Mouse (Mus musculus): ENCODE data around the gene Gtf3c3.
A peak's percentile ranks its signal among the peaks of the same experiment; 100 is the strongest.

Gene Gtf3c3

DNA sequence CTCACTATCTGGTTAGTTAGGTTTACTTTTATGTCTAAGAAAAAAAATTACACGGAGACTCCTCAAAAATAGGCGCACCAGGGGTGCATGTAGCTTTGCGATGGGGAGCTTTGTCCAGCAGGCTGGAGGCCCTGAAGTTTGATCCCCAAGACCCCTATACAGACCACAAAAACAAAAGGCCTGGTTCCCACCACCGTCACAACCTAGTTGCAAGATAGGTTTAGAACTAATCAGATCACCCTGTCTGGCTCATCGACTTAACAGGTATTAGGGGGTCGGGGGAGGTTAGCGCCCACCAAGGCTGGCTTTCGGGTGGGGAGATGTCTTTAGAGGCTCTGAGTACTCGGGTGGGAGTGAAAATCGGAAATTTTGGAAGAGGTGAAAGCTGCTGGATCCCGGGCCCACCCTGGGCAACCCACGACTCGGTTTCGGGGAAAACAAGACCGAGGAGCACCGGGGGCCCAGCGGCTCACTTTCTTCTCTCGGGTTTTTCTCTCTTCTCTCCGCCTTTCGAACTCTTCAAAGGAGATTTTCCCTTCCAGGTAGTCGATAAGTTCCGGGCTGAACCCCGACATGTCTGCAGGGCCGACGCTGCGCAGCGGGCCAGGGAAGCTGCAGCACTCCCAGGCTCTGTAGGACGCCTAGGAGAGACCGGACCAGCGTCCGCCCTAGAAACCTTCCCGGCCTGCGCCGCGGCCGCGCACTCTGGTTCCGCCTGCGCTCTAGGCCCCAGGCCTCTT is at the start of gene Gtf3c3:
TSS of gene Gtf3c3 (minus strand) at position 632 of the 740 bp plus-strand sequence.
- peak; percentile 89 for DNase-seq

DNA sequence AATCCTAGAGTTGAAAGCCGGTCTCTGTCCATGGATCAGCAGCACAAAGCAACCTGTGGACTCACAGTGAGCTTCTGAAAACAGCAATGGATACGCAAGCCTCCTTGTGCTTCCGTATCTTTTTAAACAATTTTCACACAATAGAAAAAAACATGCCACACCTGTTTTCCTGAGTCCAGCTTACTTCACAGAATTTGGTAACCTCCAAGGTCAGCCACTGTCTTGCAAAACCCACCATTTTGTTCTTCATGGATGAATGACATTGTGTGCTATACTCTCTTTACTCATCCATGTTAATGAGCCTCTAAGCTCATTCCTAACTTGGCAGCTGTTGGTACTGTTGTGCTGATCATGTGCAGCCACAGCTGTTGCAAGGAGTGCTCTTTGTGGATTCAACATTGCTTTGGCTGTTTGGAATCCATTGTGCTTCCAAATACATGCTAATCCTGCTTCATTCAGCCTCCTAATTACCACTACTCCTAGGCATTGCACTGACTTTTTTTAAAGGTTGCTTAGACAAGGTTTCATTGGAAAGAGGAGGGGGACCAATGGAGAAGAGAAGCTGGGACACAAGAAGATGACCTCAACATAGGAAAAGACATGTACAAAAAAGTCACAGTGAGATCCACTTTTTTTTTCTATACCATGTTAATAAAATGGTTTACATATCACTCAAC is 46.1 kb upstream of the Gtf3c3 start:
- peak; percentile 17 for DNase-seq

DNA sequence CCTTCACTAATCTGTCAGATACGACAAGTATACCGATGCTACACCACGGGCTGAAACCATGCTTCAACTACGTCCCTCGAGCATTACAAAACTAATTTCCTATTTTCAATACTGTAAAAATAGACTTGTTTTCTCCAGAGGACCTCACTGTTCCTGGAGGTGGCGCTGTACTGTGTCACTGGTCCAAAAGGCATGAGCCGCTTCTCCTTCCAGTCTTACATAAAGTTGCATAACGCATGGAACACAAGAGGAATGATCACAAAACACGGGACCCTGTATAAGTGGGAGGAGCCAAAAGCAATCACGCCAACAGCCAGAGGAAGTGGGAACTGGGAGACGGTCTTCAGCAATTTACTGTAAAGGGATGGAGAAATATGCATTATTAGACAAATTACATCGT is 41.7 kb upstream of the Gtf3c3 start:
- DNase-seq = no peak

DNA sequence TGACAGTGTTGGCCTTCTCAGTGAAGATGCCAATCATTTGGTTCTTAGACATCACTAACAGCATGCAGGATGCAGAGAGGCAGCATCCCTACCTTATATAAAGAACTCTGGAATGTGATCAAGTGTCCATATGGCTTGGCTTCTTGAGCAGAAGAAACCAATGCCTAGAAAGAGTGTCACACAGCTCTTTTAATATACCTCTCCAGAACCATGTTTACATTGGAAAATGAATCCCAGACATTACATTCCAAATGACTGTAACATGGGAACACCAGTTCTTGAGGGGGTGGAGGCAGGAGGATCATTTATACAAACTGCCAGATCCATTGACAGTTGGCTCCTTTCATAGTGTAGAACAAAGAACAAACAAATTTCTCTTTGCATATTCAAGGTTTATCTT is 29.9 kb upstream of the Gtf3c3 start:
- DNase-seq = no peak

DNA sequence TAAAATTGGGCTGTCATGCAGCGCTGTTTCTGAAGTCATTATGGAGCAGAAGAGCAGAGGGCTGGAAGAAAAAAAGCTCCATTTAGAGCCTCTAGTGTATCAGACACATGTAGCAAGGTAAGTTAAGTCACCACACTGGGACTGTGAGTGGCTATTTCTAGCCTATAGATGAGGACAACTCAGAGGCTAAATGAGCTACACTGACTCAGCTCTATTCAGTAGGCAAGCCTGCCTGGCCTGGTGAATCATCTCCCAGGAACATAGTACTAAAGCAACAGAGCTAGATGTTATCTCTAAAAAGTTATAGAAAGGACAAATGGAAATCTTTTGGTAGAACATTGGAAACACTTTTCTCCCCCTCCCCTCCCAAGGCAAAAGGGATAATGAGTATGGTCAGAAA is 28.6 kb upstream of the Gtf3c3 start:
- no peak for DNase-seq

DNA sequence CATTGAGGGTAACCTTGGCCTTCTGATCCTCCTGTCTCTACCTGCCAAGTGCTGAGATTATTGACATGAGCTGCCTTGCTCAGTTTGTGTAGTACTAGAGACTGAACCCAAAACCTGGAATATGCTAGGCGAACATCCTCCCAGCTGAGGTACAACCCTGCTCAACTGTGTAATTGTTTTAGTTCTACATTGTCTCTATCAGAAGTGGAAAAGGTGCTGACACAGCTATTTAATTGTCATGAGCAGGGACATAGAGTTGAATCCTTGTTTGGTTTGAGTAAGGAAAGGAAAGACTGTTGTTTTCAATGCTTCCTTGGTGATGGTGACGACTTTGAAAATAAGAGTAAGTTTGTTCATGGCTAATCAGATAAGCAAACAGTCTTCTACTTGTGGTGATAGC is 13.3 kb upstream of the Gtf3c3 start:
- DNase-seq = no peak

DNA sequence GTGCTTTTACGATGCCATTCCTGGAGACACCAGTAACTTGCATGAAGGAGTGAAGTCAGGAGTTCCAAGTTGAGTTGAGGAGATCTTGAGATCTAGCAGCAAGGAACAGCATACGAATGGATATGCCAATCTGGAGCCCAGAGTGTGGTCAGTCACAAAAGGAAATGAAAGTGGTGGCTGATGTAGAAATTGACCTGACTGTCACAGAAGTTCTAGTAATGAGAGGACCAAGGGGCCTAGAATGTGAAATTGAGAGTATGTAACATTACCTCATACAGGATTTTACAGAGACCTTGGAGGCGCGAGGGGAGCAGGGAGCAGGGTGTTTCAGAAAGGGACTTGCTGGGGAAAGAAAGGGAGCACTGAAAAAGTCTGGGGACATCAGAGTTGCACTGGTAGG is 10.1 kb upstream of the Gtf3c3 start:
- DNase-seq = no peak

DNA sequence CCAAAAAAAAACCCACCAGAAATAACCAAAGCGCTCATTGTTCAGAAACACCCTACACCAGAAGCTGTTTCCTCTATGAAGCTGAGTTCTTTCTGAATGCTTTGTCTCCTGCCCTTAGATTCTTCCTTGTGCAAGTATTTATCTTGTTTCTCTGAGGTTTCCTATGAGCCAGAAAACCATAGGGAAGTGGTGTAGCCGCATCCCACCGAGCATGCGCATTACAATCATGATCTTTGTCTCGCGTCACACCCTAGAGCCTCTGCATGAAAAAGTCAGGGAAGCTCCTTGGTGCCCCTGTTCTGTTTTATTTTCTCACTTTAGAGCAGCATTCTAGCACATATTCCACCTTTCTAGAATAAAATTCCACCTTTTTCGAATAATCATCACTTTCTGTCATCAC is 4.9 kb upstream of the Gtf3c3 start:
- peak; percentile 8 for DNase-seq

DNA sequence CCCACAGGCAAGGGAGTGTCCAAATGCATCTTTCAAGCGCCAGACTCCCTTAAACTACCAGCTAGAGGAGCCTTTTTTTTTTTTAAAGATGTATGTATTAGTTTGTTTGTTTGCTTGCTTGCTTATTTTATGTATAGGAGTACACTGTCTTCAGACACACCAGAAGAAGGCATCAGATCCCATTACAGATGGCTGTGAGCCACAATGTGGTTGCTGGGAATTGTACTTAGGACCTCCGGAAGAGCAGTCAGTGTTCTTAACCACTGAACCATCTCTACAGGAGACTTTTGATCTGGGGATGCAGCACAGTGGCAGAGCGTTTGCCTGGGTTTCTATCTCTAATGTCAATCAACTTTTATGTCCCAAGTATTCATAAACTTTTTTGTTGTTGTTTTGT is 307 bp upstream of the Gtf3c3 start:
- no peak for DNase-seq

DNA sequence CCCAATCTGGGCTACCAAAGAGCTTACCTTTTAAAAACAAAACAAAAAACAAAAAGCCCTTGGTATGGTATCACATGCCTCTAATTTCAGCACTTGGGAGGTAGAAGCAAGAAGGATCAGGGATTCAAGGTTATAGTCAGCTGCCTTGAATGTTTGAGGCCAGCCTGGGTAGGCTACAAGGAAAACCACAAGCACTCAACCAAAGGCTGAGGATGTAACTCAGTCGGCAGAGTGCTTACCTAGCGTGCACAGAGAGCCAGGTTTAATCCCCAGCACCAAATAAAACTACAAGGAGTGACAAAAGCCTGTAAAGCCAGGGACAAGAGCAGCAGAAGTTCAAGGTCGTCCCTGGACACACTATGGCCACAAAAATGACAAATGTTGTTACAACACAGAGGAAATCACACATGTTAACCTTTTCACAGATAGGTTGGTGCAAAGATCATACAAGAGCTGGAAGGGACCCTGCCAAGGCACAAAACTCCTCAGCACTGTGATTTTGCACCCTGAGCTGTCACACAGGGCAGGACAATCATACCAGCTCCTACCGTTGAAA is 16.5 kb downstream of the Gtf3c3 start:
- DNase-seq = no peak

DNA sequence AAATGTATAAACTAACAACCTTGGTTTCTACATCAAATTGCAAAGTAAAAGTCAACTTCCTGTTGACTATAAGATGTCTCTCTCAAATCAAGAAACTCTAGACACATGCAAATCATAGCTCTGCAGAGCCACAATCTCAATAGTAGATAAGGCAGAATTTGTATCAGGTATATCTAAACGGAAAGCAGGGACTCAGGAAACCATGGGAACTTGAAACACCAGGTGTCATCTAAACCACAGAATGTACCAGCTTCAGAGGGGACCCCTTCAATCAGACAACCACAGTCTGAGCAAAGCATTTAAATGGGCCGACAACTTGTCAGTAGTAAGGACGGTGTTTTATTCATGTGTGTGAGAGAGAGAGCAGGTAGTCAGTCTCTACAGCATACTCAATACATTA is 17.1 kb downstream of the Gtf3c3 start:
- no peak for DNase-seq

DNA sequence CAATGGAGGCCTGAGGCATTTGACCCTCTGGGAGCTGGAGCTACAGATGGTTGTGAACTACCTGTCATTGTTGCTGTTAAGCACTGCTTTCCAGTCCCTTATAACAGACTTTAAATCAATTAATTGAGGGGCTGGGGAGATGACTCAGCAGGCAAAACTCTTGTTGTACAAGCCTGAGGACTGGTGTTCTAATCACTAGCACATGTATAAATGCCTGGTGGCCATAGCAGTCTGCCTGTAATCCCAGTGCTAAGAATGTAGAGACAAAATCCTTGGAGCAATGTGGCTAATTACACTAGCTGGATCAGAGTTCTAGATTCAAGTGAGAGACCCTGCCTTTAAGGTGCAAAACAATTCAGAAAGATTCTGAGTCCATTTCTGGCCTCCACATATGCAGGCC is 36.0 kb downstream of the Gtf3c3 start:
- no peak for DNase-seq

DNA sequence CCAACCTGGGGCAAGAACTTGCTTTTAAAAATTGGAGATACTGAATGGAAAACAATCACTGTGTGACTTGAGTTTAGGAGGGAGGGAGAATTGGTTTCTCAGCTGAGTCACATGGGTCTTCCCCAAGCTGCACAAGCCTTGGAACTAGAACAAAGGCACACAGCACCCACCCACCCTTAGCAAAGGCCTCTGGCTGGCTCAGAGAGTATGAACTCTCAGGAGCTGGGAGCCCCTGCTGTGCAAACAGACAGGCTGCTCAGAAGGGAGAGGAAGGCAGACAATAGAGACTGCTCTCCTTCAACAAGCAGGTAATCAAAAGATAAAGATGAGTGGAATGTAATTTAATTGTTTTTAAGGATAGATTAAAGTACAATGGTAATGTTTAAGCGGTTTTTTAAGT is 54.5 kb downstream of the Gtf3c3 start:
- no peak for DNase-seq

DNA sequence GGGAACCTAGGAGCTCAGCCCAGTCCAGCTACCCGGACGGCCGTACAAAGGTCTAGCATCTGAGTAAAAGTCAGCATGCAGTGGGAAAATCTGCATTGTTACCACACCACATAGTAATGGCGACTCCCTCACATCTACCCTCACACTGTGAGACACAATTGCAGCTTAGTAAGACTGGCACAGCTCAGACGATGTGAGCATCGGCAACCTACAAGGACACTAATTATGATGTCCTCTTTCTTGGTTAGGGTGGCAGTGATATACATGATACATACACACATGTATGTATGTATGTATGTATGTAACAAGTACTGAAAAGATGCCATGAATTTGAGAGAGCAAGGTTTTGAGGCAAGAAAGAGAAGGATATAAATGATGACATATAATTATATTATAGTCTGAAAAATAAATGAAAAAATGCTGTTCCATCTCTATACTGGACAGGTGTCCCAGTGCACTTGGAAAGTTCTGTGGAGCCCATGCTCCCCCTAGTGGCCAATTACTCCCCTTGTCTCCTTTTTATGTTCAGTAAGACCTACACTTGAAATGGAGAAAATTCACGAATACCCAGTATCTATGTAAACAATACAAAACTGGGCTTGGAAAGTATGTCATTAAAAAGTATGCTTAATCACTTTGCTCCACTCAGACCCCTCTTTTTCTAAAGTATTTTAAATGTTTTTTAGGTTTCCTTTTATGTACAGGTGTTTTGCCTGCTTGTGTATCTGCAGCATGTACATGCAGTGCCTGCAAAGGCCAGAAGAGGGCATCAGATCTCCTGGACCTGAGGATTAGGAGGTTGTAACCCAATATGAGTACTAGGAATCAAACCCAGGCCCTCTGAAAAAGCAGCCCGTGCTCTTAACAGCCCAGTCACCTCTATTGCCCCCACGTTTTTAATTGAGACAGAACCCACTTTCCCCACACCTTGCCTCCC is 57.5 kb downstream of the Gtf3c3 start:
- DNase-seq = peak; percentile 71

DNA sequence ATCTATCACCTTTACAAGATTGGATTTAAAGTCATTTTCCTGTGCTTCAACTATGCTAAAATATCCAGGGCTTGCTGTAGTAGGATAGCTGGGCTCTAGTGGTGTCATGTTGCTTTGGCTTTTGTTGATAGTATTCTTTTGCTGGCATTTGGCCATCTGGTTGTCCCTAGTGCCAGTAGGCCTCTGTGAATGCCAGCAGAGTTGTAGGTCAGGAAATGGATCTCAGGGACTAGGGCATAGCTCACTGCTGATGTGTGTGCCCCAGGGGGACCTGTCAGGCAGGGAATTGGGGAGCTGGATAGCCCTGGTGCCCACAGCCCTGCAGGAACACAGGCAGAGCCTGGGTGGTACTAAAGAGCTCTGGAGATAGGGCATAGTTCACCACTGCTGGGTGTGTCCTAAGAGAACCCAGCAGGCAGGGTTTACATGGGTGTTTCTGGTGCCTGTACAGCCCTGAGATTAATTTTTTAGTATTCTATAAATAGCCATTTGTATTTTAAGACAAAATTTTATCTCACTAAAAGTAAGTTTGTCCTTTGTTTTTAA is 61.2 kb downstream of the Gtf3c3 start:
- DNase-seq = no peak

DNA sequence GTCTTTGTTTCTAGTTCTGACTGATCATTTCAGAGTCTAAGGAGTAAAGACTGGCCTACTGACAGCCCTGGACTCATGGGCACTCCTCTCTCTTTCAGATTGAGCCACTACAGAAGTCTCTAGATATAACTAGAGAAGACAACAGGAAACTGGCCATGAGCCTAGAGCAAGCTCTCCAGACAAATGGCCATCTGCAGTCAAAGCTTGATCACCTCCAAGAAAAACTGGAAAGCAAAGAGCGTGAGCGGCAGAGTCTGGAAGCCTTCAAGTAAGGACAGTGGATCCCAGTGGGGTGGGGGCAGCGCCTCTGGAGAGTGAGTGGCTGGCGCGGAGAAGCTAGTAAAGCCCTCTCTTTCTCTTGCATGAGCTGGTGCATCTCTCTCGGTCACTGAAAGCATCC is 82.2 kb downstream of the Gtf3c3 start:
- no peak for DNase-seq

DNA sequence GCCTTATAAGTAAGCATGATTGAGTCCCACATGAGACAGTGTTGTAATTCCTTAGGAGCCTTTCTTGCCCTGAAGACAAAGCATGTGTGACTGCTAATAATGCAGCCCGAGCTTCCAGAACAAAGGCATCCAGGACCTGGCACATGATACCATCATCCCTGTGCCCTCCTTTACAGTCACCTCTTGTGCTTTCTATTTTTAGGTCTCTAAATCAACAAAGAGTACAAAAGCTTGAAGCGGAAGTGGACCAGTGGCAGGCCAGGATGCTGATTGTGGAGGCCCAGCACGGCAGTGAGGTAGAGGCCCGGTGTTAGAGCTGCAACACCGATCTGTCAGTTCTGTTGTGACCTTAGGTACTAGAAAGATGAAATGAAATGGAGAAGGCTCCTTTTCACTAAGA is 83.3 kb downstream of the Gtf3c3 start:
- no peak for DNase-seq

DNA sequence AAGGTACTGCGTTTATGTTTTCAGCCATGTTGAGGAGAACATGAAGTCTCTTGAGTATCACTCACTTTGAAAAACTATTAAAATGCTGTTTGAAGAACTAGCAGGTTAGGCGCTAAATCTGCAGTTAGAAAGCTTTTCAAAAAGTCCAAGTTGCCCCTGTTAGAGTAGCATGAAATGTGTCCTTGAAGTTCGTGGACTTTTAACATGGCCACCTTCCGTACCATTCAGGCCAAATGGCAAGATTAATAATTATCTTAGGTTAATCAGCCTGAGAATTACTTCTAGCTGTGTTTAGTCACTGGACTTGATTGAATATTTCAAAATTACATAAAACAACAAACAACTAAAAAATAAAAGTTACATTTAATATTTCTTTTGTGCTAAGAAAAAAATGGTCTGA is 84.0 kb downstream of the Gtf3c3 start:
- DNase-seq = no peak
